Mouse (Mus musculus): ENCODE results near the gene Lrrc71. TPM values are rescaled to one million over a fixed set of nuclear protein-coding genes. Genes with fewer than 3 reads are reported as not detected.

Gene Lrrc71
- polyA plus RNA-seq, 1 experiment = 0.01 TPM

DNA sequence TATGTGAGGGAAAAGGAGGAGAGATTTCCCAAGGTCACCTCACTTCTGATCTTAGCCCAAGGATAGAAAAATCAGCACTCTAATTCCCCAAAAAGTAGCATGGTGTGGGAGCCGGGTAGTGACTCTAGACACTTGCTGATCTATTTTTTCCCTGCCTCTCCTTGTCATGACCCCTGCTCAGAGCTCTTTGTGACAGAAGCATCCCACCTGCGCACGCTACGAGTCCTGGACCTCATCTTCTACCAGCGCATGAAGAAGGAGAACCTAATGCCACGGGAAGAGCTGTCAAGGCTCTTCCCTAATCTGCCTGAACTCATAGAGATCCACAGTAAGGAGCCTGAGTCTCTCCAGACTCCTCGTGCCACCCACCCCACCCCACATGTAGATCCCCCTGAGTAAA is 22.2 kb downstream of the Lrrc71 start:
- Histone ChIP-seq H3K36me3 (ENCODE audit: control insufficient read depth, insufficient read depth) (peaks cover 24% of the 10 kb centered on the region), H3ac (ENCODE audit: control insufficient read depth, insufficient read length) (no peak overlapping the region), H3K79me2 (ENCODE audit: control insufficient read depth, insufficient read depth) (no peaks in the 10 kb centered on the region), H3K4me3 (no peak overlapping the region), H3K27me3 (ENCODE audit: control insufficient read depth, insufficient read depth, insufficient read length) (no peaks in the 10 kb centered on the region), H3K4me2 (ENCODE audit: low read depth) (no peak overlapping the region)
- no peak for TF ChIP-seq MYOG (IDR thresholded peaks at IDR 0.05; ENCODE audit: control insufficient read depth in 1 of 3, insufficient read depth in 1 of 3, insufficient read length in 2 of 3, low read depth in 2 of 3)
- no peak for TF ChIP-seq E2F4 (IDR thresholded peaks at IDR 0.05; ENCODE audit: insufficient read depth)
- TF ChIP-seq MAX (IDR thresholded peaks at IDR 0.05; ENCODE audit: low read depth) = no peak
- no peak for TF ChIP-seq POLR2AphosphoS2 (IDR thresholded peaks at IDR 0.05; ENCODE audit: insufficient read length, low read depth)
- no peak for TF ChIP-seq USF1 (IDR thresholded peaks at IDR 0.05; ENCODE audit: low read depth)
- TF ChIP-seq TCF12 (IDR thresholded peaks at IDR 0.05; ENCODE audit: insufficient read depth, poor library complexity, severe bottlenecking) = no peak
- no peak for TF ChIP-seq CEBPB (IDR thresholded peaks at IDR 0.05; ENCODE audit: insufficient read depth, poor library complexity, severe bottlenecking)
- TF ChIP-seq SRF (IDR thresholded peaks at IDR 0.05; ENCODE audit: control insufficient read depth, insufficient read length, low read depth) = no peak
- no peak for TF ChIP-seq POLR2A (IDR thresholded peaks at IDR 0.05; ENCODE audit: insufficient read length, low read depth)
- no peak for TF ChIP-seq MYOD1 (IDR thresholded peaks at IDR 0.05; ENCODE audit: control insufficient read depth in 1 of 3, insufficient read length in 2 of 3, low read depth in 2 of 3)
- TF ChIP-seq REST (IDR thresholded peaks at IDR 0.05; ENCODE audit: insufficient read depth, insufficient read length) = no peak
- no peak for TF ChIP-seq TCF3 (IDR thresholded peaks at IDR 0.05; ENCODE audit: insufficient read length, low read depth)

DNA sequence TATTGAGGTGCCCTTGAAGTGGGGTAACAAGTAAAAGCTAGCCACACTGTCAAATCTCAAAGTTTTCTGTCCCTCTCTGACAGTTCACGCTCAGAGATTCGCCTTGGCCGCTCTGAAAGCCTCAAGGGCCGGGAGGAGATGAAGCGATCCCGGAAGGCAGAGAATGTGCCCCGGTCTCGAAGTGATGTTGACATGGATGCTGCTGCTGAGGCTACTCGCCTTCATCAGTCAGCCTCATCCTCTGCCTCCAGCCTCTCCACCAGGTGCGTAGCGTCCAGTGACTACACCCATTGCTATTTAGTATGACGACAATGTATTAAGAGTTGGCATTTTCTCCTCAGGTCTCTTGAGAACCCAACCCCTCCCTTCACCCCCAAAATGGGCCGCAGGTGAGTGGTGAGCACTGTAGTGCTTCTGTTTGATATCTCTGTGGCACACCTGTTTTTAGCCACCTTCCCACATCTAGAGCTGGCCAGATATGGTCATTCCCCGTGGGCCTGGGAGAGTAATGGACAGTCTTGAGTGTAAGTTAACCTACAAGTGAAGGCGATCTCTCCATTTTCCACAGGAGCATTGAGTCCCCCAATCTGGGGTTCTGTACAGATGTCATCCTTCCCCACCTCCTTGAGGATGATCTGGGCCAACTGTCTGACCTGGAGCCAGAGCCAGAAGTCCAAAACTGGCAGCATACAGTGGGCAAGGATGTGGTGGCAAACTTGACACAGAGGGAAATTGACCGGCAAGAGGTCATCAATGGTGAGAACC is 22.8 kb downstream of the Lrrc71 start:
- Histone ChIP-seq H3ac (ENCODE audit: control insufficient read depth, insufficient read length) (no peak overlapping the region), H3K27me3 (ENCODE audit: control insufficient read depth, insufficient read depth, insufficient read length) (no peaks in the 10 kb centered on the region), H3K4me2 (ENCODE audit: low read depth) (no peak overlapping the region), H3K4me3 (no peak overlapping the region), H3K36me3 (ENCODE audit: control insufficient read depth, insufficient read depth) (peaks cover 27% of the 10 kb centered on the region), H3K79me2 (ENCODE audit: control insufficient read depth, insufficient read depth) (no peaks in the 10 kb centered on the region)
- no peak for TF ChIP-seq TCF3 (IDR thresholded peaks at IDR 0.05; ENCODE audit: insufficient read length, low read depth)
- TF ChIP-seq TCF12 (IDR thresholded peaks at IDR 0.05; ENCODE audit: insufficient read depth, poor library complexity, severe bottlenecking) = no peak
- no peak for TF ChIP-seq CEBPB (IDR thresholded peaks at IDR 0.05; ENCODE audit: insufficient read depth, poor library complexity, severe bottlenecking)
- TF ChIP-seq MYOD1 (IDR thresholded peaks at IDR 0.05; ENCODE audit: control insufficient read depth in 1 of 3, insufficient read length in 2 of 3, low read depth in 2 of 3) = no peak
- no peak for TF ChIP-seq E2F4 (IDR thresholded peaks at IDR 0.05; ENCODE audit: insufficient read depth)

- no peaks in the 10 kb centered on the region for H3K79me2 ChIP-seq (ENCODE audit: control insufficient read depth, insufficient read depth)
- peaks cover 24% of the 10 kb centered on the region for H3K36me3 ChIP-seq (ENCODE audit: control insufficient read depth, insufficient read depth)
- no peaks in the 10 kb centered on the region for H3K27me3 ChIP-seq (ENCODE audit: control insufficient read depth, insufficient read depth, insufficient read length)
- no peak overlapping the region for H3K4me2 ChIP-seq (ENCODE audit: low read depth)
- TF ChIP-seq E2F4 (IDR thresholded peaks at IDR 0.05; ENCODE audit: insufficient read depth) (no peak), MAX (IDR thresholded peaks at IDR 0.05; ENCODE audit: low read depth) (no peak), USF1 (IDR thresholded peaks at IDR 0.05; ENCODE audit: low read depth) (no peak), MYOG (IDR thresholded peaks at IDR 0.05; ENCODE audit: control insufficient read depth in 1 of 3, insufficient read depth in 1 of 3, insufficient read length in 2 of 3, low read depth in 2 of 3) (no peak), TCF12 (IDR thresholded peaks at IDR 0.05; ENCODE audit: insufficient read depth, poor library complexity, severe bottlenecking) (no peak), POLR2AphosphoS2 (IDR thresholded peaks at IDR 0.05; ENCODE audit: insufficient read length, low read depth) (no peak), REST (IDR thresholded peaks at IDR 0.05; ENCODE audit: insufficient read depth, insufficient read length) (no peak), CEBPB (IDR thresholded peaks at IDR 0.05; ENCODE audit: insufficient read depth, poor library complexity, severe bottlenecking) (no peak), SRF (IDR thresholded peaks at IDR 0.05; ENCODE audit: control insufficient read depth, insufficient read length, low read depth) (no peak), TCF3 (IDR thresholded peaks at IDR 0.05; ENCODE audit: insufficient read length, low read depth) (no peak), POLR2A (IDR thresholded peaks at IDR 0.05; ENCODE audit: insufficient read length, low read depth) (no peak), MYOD1 (IDR thresholded peaks at IDR 0.05; ENCODE audit: control insufficient read depth in 1 of 3, insufficient read length in 2 of 3, low read depth in 2 of 3) (no peak)
- no peak overlapping the region for H3K4me3 ChIP-seq
- H3ac ChIP-seq (ENCODE audit: control insufficient read depth, insufficient read length) = no peak overlapping the region
Measured at GRCm38 (mm10) chr3:87724556-87724955, 23.9 kb downstream of the Lrrc71 start.

DNA sequence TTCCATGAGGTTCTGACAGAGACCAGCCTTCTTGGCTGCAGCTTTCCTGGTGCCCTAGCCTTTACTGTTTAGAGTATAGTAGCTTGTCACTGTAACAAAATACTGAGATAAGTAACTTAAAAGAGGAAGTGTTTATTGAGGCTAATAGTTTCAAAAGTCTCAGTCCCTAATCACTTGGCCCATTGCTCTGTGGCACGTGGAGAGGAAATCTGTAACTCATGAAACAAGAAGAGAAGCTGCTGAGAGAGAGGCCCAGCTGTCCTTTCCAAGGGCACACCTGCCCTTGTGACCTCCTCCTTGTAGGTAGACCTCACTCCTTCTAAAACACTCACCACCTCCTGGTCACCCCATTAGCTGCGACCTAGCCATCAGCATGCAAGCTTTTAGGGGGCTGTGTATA is 29.9 kb downstream of the Lrrc71 start:
- H3K27me3 ChIP-seq (ENCODE audit: control insufficient read depth, insufficient read depth, insufficient read length) = no peaks in the 10 kb centered on the region
- TF ChIP-seq MYOD1 (IDR thresholded peaks at IDR 0.05; ENCODE audit: control insufficient read depth in 1 of 3, insufficient read length in 2 of 3, low read depth in 2 of 3) = no peak
- no peak for TF ChIP-seq TCF12 (IDR thresholded peaks at IDR 0.05; ENCODE audit: insufficient read depth, poor library complexity, severe bottlenecking)
- no peak for TF ChIP-seq REST (IDR thresholded peaks at IDR 0.05; ENCODE audit: insufficient read depth, insufficient read length)
- no peak for TF ChIP-seq POLR2A (IDR thresholded peaks at IDR 0.05; ENCODE audit: insufficient read length, low read depth)
- no peak for TF ChIP-seq E2F4 (IDR thresholded peaks at IDR 0.05; ENCODE audit: insufficient read depth)
- TF ChIP-seq MYOG (IDR thresholded peaks at IDR 0.05; ENCODE audit: control insufficient read depth in 1 of 3, insufficient read depth in 1 of 3, insufficient read length in 2 of 3, low read depth in 2 of 3) = no peak
- no peak for TF ChIP-seq SRF (IDR thresholded peaks at IDR 0.05; ENCODE audit: control insufficient read depth, insufficient read length, low read depth)
- no peak for TF ChIP-seq POLR2AphosphoS2 (IDR thresholded peaks at IDR 0.05; ENCODE audit: insufficient read length, low read depth)
- no peak for TF ChIP-seq CEBPB (IDR thresholded peaks at IDR 0.05; ENCODE audit: insufficient read depth, poor library complexity, severe bottlenecking)
- TF ChIP-seq TCF3 (IDR thresholded peaks at IDR 0.05; ENCODE audit: insufficient read length, low read depth) = no peak
- no peak for TF ChIP-seq MAX (IDR thresholded peaks at IDR 0.05; ENCODE audit: low read depth)
- TF ChIP-seq USF1 (IDR thresholded peaks at IDR 0.05; ENCODE audit: low read depth) = no peak
- H3K4me2 ChIP-seq (ENCODE audit: low read depth) = no peak overlapping the region
- no peak overlapping the region for H3ac ChIP-seq (ENCODE audit: control insufficient read depth, insufficient read length)
- H3K36me3 ChIP-seq (ENCODE audit: control insufficient read depth, insufficient read depth) = peaks cover 31% of the 10 kb centered on the region
- H3K4me3 ChIP-seq = no peak overlapping the region
- H3K79me2 ChIP-seq (ENCODE audit: control insufficient read depth, insufficient read depth) = no peaks in the 10 kb centered on the region

Other genes with a start within 250 kb of the Lrrc71 start
- gene Etv3, start 223.2 kb downstream of the Lrrc71 start, polyA plus RNA-seq (2012; fragmentation: generic; extraction: Trizol) = 4.6 TPM
- 6.1 TPM for gene Arhgef11, start 131.1 kb downstream of the Lrrc71 start, polyA plus RNA-seq (2012; fragmentation: generic; extraction: Trizol)
- gene Ntrk1, start 46.5 kb upstream of the Lrrc71 start, polyA plus RNA-seq (2012; fragmentation: generic; extraction: Trizol) = not detected
- not detected for gene Insrr, start 48.3 kb upstream of the Lrrc71 start, polyA plus RNA-seq (2012; fragmentation: generic; extraction: Trizol)
- 0.65 TPM for gene Pear1, start 75.7 kb upstream of the Lrrc71 start, polyA plus RNA-seq (2012; fragmentation: generic; extraction: Trizol)
- gene Sh2d2a, start 98.1 kb upstream of the Lrrc71 start, polyA plus RNA-seq (2012; fragmentation: generic; extraction: Trizol) = not detected
- 46.3 TPM for gene Prcc, start 137.0 kb upstream of the Lrrc71 start, polyA plus RNA-seq (2012; fragmentation: generic; extraction: Trizol)
- gene Hdgf, start 157.7 kb upstream of the Lrrc71 start, polyA plus RNA-seq (2012; fragmentation: generic; extraction: Trizol) = 200 TPM
- 114 TPM for gene Mrpl24, start 170.9 kb upstream of the Lrrc71 start, polyA plus RNA-seq (2012; fragmentation: generic; extraction: Trizol)
- gene Isg20l2, start 181.7 kb upstream of the Lrrc71 start, polyA plus RNA-seq (2012; fragmentation: generic; extraction: Trizol) = 19.4 TPM
- gene Rrnad1, start 182.1 kb upstream of the Lrrc71 start, polyA plus RNA-seq (2012; fragmentation: generic; extraction: Trizol) = 7.0 TPM
- gene Crabp2, start 200.0 kb upstream of the Lrrc71 start, polyA plus RNA-seq (2012; fragmentation: generic; extraction: Trizol) = 67.6 TPM
- gene Nes, start 222.5 kb upstream of the Lrrc71 start, polyA plus RNA-seq (2012; fragmentation: generic; extraction: Trizol) = 268 TPM